Mouse (Mus musculus) midbrain, embryonic 11.5 days (tissue): Measurements from ENCODE around the gene Eftud2. TPM values are rescaled to one million over a fixed set of nuclear protein-coding genes. Genes with fewer than 3 reads are reported as not detected.

Experiments
- ATAC-seq: fragments of 200-750 bp; cut with Nextera tagmentation; 2 replicates; pipeline ENCODE4 v1.8.0; 2017; ENCODE audit warnings: moderate TSS enrichment, moderate library complexity; ENCODE audit not compliant: low FRiP score
- DNase-seq: peaks from one replicate; pipeline ENCODE4 v3.0.0; 2015; ENCODE audit warnings: low spot score; ENCODE audit errors: missing footprints
- H3K27ac ChIP-seq: fragments of 300-500 bp; sonication (generic); 2 replicates; pipeline ENCODE4 v1.5.1; 2014; ENCODE audit warnings: low read depth, low read length
- H3K27me3 ChIP-seq: fragments of 300-500 bp; sonication (generic); 2 replicates; pipeline ENCODE4 v1.6.1; 2014; ENCODE audit warnings: mild to moderate bottlenecking, low read length, moderate library complexity, mixed read lengths; ENCODE audit not compliant: control insufficient read depth, insufficient read depth
- H3K36me3 ChIP-seq: fragments of 300-500 bp; sonication (generic); 2 replicates; pipeline ENCODE4 v1.6.1; 2014; ENCODE audit warnings: mild to moderate bottlenecking, low read length, moderate library complexity, mixed read lengths; ENCODE audit not compliant: control insufficient read depth, insufficient read depth
- H3K4me1 ChIP-seq: fragments of 300-500 bp; sonication (generic); 2 replicates; pipeline ENCODE4 v1.6.1; 2014; ENCODE audit warnings: low read length; ENCODE audit not compliant: control insufficient read depth, insufficient read depth
- H3K4me2 ChIP-seq: fragments of 300-500 bp; sonication (generic); 2 replicates; pipeline ENCODE4 v1.6.1; 2014; ENCODE audit warnings: mild to moderate bottlenecking, moderate library complexity
- H3K4me3 ChIP-seq: fragments of 300-500 bp; sonication (generic); 2 replicates; pipeline ENCODE4 v1.5.1; 2014; ENCODE audit warnings: low read depth, low read length
- H3K9ac ChIP-seq: fragments of 300-500 bp; sonication (generic); 2 replicates; pipeline ENCODE4 v1.6.1; 2014; ENCODE audit warnings: low read length
- H3K9me3 ChIP-seq: fragments of 300-500 bp; sonication (generic); 2 replicates; pipeline ENCODE4 v1.6.1; 2016; ENCODE audit warnings: low read length; ENCODE audit not compliant: control insufficient read depth
- WGBS: fragments of 180-500 bp; shearing (Covaris S2); extraction: QIAGEN DNeasy Blood & Tissue Kit; methylation state at CpG from one replicate; pipeline ENCODE4 v1.1.7; 2014; 5-methylcytosine and 5-hydroxymethylcytosine counted together
- polyA plus RNA-seq: library from polyadenylated mRNA; unstranded; fragments of >200 nt; fragmentation: Nextera tagmentation; extraction: Ambion mirVana; gene quantifications from 2 replicates; pipeline ENCODE4 v1.2.1, GENCODE M21; 2014

Gene Eftud2
- 240 and 252 TPM in 2 replicates for polyA plus RNA-seq

DNA sequence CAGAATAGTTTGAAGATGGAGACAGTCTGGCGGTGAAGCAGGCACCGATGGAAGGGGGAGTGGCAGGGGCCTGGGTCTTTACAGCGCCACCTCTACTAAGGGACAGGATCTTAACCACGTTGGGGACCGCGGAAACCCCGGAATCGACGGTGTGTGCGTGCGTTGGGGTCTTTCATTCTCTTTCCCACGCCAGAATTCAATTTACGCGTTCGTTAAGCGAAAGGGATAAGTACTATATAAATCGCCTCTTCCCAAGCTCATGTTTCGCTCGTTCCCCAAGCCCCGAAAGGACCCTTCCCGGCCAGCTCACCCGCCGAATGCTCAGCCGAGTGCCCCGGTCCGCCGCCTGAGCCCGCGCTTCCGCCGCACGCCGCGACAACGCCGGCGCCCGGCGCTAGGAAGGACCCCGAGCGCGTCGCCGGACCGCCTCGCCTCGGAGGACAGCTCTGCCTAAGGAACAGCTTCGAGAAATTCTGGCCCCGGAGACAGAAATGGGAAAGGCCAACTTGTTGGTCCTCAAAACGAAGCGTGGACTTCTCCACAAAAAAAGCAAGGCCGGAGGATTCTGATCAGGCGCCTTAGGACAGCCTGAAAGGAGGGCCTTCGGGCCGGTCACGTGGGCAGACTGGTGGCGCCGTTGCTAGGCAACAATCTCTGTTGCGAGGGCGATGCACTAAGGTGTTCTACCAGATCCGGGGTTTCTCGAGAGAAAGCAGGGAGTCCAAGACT, at the start of gene Eftud2, which contains the start of gene Ccdc103:
Gene Eftud2 (minus strand): TSS at position 401 of the 729 bp plus-strand sequence.
Gene Ccdc103 (plus strand): TSS at position 620 of the 729 bp plus-strand sequence.
- H3K36me3 ChIP-seq = peaks cover 7% of the 10 kb centered on the region
- H3K27ac ChIP-seq = peak within 1 kb of the TSS; percentile 41
- WGBS = under 1% methylated on average over 62 of the region's 62 CpGs
- peak; percentile 100 for DNase-seq
- H3K27me3 ChIP-seq = no peaks in the 10 kb centered on the region
- H3K9ac ChIP-seq = peak within 1 kb of the TSS; percentile 83
- no peaks in the 10 kb centered on the region for H3K9me3 ChIP-seq
- H3K4me3 ChIP-seq = peak within 1 kb of the TSS; percentile 75
- H3K4me1 ChIP-seq = peaks cover 16% of the 10 kb centered on the region
- peak within 1 kb of the TSS; percentile 63 for H3K4me2 ChIP-seq
- peak; percentile 93 for ATAC-seq

DNA sequence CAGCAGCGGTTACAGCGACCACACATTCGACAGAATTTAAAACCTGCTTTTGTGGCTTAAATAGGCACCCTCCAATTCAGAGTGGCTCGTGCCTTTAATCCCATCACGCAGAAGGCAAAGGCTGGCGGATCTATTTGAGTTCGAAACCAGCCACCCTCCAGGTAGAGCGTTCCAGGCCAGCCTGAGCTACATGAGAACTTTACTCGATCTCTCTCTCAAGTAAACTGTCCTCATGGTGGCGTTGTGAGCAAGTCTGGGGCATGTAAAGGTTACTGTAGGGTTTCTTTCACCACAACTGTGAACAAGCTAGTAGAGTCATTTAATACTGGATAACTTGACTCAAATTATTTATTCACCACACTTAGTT, 44.5 kb upstream of the Eftud2 start:
- H3K4me3 ChIP-seq = peak overlapping the region; percentile 76
- no peaks in the 10 kb centered on the region for H3K9me3 ChIP-seq
- H3K36me3 ChIP-seq = no peaks in the 10 kb centered on the region
- ATAC-seq (peak; percentile 56; the same call in 1 of the 2 replicates), DNase-seq (no peak)
- no peaks in the 10 kb centered on the region for H3K27me3 ChIP-seq
- WGBS = 1% methylated on average over 10 of the region's 10 CpGs
- H3K27ac ChIP-seq = peak overlapping the region; percentile 89
- peak overlapping the region; percentile 66 for H3K9ac ChIP-seq
- H3K4me1 ChIP-seq = peaks cover 13% of the 10 kb centered on the region
- peak overlapping the region; percentile 59 for H3K4me2 ChIP-seq

DNA sequence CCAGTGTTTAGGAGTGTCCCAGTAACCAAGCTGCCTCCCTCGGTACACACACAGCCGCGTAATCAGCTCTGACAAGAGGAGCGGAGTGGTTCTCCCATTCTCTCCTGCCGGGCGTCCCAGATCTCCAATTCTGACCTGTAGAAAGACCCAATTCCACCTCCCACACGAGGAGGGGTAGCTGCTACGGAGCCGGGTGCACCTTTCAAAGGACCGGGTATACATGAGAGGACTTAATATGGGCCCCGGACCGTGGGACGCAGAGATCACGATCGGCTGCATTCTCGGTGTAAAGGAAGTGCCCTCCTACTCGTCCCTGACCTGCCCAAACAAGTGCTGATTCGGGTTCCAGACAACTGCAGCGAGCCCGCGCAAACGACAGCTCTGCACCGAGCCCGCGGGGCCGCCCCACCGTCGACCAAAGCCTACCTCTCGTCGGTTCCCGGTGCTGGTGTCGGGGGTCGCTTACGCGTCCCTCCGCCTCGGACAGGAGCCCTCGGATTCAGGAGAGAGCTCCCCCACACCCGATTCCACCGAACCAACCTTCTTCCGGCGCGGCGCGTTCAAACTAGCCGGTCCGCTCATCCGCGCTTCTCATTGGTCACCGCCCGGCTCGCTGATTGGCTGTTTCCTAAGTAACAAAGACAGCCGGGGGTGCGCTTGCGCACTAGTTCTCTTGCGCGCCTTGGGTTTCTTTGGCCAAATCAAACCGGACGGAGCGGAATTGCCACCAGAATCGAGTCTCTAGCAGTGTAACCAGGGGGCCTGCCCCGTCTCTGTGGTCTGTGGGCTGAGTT, 44.0 kb upstream of the Eftud2 start, which contains the start of gene Kif18b:
Gene Kif18b (minus strand): TSS at position 568 of the 794 bp plus-strand sequence.
- peak; percentile 94 for ATAC-seq
- under 1% methylated on average over 62 of the region's 62 CpGs for WGBS

DNA sequence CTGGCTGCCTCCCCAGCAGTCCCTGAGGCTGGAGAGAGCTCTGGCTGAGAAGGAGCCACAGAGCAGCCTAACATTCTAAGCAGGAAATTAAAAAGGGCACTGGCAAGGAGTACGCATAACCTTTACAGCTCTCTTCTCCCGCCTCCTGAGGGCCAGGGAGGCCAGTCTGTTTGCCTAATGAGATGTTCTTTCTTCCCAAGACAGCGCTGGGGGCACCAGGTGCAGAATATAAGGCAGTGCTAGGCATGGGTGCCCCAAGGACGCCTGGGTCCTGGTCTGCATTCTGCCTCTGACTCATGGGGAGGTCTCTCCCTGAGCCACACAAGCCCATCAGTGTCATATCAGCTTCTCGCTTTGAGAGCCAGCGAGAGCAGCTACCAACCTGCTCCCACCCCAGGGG, 40.7 kb upstream of the Eftud2 start:
- Histone ChIP-seq H3K27ac (peak overlapping the region; percentile 25; the same call in 1 of the 2 replicates), H3K4me3 (no peak overlapping the region), H3K36me3 (no peaks in the 10 kb centered on the region), H3K9me3 (no peaks in the 10 kb centered on the region), H3K4me1 (peaks cover 13% of the 10 kb centered on the region), H3K9ac (no peak overlapping the region), H3K27me3 (no peaks in the 10 kb centered on the region), H3K4me2 (no peak overlapping the region)
- ATAC-seq = no peak
- DNase-seq = no peak
- 84% methylated on average over 6 of the region's 6 CpGs for WGBS

More for the DNA sequence above, 44.0 kb upstream of the Eftud2 start, which contains the start of gene Kif18b:
- Histone ChIP-seq H3K9ac (peak within 1 kb of the TSS; percentile 89), H3K4me1 (peaks cover 13% of the 10 kb centered on the region), H3K9me3 (no peaks in the 10 kb centered on the region), H3K27me3 (no peaks in the 10 kb centered on the region), H3K27ac (peak within 1 kb of the TSS; percentile 89), H3K4me2 (peak within 1 kb of the TSS; percentile 59), H3K36me3 (no peaks in the 10 kb centered on the region), H3K4me3 (peak within 1 kb of the TSS; percentile 76)
- DNase-seq = peak; percentile 99

DNA sequence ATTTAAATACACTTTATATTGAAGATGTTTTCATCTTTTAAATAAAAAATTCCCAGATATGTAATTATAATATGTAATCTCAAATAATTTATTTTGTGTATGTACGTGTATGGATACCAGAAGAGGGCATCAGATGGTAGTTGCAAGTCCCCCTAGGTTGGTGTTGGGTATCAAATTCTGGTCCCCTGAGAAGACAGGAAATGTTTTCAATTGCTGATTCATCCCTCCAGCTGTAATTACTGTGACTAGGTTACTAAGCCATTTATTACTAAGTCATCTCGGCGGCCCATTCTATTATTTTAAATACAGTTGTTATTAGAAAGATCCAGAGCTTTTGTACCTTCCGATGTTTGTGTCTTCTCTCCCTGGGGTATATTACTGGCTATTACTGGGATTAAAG, 37.3 kb upstream of the Eftud2 start:
- Histone ChIP-seq H3K4me3 (no peak overlapping the region), H3K36me3 (peaks cover 23% of the 10 kb centered on the region), H3K4me2 (no peak overlapping the region), H3K9me3 (no peaks in the 10 kb centered on the region), H3K27ac (no peak overlapping the region), H3K4me1 (peaks cover 7% of the 10 kb centered on the region; the same call in 1 of the 2 replicates), H3K27me3 (no peaks in the 10 kb centered on the region), H3K9ac (no peak overlapping the region)
- WGBS = 93% methylated on average over 4 of the region's 4 CpGs
- ATAC-seq (no peak), DNase-seq (no peak)

DNA sequence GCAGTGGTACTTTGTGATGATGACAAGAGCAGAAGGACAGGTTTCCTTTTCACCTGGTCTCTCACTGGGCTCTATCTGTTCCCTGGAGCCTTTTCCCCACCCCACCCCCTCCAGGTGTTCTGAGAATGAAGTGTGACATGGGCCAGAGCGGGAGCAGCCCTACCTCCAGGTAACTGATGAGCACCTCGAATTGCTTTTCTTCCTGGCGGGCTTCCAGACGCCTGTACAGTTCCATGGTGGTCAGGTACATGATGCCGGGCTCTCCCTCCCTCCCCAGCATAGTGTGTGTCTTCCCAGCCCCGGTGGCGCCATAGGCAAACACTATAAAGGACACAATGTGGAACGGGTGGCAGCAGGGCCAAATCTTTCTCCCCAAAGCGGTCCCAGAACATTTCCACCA, 34.6 kb upstream of the Eftud2 start:
- Histone ChIP-seq H3K4me1 (no peaks in the 10 kb centered on the region), H3K27ac (no peak overlapping the region), H3K4me2 (no peak overlapping the region), H3K9ac (no peak overlapping the region), H3K9me3 (no peaks in the 10 kb centered on the region), H3K27me3 (no peaks in the 10 kb centered on the region), H3K4me3 (no peak overlapping the region), H3K36me3 (peaks cover 31% of the 10 kb centered on the region)
- DNase-seq = no peak
- ATAC-seq = no peak
- 90% methylated on average over 9 of the region's 9 CpGs for WGBS

DNA sequence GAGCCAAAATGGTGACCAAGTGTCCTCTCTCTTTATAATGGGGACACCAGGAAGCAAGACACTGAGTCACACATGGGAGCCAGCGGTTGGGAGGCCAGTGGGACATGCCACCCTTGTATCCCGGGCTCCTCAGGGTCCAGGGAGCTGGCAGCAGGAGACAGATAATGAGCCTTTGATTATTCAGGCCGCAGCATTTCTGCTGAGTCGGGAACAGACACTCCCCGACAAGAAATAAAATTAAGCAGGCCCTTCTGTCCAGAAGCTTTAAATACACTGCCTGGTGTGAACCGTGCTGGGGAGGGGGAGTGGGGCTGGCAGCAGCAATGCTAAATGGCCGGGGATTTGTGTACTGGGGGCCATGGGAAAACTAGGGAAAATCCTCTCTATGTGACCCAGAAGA, 30.6 kb upstream of the Eftud2 start:
- DNase-seq (no peak), ATAC-seq (no peak)
- H3K27ac ChIP-seq = no peak overlapping the region
- no peaks in the 10 kb centered on the region for H3K27me3 ChIP-seq
- H3K4me1 ChIP-seq = no peaks in the 10 kb centered on the region
- no peak overlapping the region for H3K9ac ChIP-seq
- peaks cover 62% of the 10 kb centered on the region for H3K36me3 ChIP-seq
- H3K4me2 ChIP-seq = no peak overlapping the region
- no peak overlapping the region for H3K4me3 ChIP-seq
- 85% methylated on average over 7 of the region's 7 CpGs for WGBS
- H3K9me3 ChIP-seq = no peaks in the 10 kb centered on the region

DNA sequence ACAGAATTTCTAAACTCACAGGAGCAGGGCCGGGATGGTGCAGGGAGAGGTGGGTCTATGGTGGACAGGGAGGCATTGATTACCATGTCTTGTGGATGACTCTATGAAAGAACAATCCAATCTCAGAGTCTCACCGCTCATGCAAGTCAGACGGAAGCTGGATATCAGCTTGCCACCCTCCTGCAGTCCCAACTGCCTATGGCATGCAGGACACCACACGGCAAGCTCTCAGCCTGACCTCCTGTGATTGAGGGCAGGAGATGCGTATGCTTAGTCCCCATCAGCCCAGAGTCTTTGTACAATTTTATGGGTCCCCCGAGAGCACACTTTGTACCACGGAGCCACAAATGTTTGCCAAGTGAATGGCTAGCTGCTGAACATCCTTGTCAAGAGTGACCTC, 22.9 kb upstream of the Eftud2 start:
- peaks cover 27% of the 10 kb centered on the region for H3K36me3 ChIP-seq
- 81% methylated on average over 7 of the region's 7 CpGs for WGBS

DNA sequence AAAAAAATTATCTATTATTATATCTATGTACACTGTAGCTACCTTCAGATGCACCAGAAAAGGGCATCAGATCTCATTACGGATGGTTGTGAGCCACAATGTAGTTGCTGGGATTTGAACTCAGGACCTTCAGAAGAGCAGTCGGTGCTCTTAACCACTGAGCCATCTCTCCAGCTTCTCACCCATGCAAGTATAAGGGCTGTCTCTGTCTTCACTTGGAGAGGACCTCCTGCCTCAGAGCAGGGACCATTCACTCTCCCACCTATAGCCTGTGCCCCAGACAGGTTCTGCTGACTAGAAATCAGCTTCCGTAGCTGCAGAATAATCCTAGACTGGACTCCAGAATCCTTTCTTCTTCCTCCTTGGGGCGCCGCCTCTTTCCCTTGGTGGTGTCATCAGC, 21.3 kb upstream of the Eftud2 start:
- Histone ChIP-seq H3K4me1 (no peaks in the 10 kb centered on the region; the same call in 1 of the 2 replicates), H3K36me3 (peaks cover 13% of the 10 kb centered on the region), H3K27me3 (no peaks in the 10 kb centered on the region), H3K4me2 (no peak overlapping the region), H3K4me3 (no peak overlapping the region), H3K27ac (no peak overlapping the region), H3K9ac (no peak overlapping the region), H3K9me3 (no peaks in the 10 kb centered on the region)
- ATAC-seq (no peak), DNase-seq (no peak)
- 78% methylated on average over 5 of the region's 5 CpGs for WGBS

More for the DNA sequence above, 22.9 kb upstream of the Eftud2 start:
- DNase-seq = no peak
- H3K9me3 ChIP-seq = no peaks in the 10 kb centered on the region
- no peak for ATAC-seq
- no peak overlapping the region for H3K4me3 ChIP-seq
- H3K9ac ChIP-seq = no peak overlapping the region
- H3K27ac ChIP-seq = no peak overlapping the region
- H3K4me2 ChIP-seq = no peak overlapping the region
- H3K4me1 ChIP-seq = no peaks in the 10 kb centered on the region; the same call in 1 of the 2 replicates
- H3K27me3 ChIP-seq = no peaks in the 10 kb centered on the region
